Mouse (Mus musculus) cerebellum, adult 2 months (tissue): Measurements from ENCODE around the gene Dapk1. TPM values are rescaled to one million over a fixed set of nuclear protein-coding genes. Genes with fewer than 3 reads are reported as not detected.

Source experiments
- DNase-seq, 2 experiments: peaks; one replicate each; pipeline ENCODE4 v3.0.0; 2021
- H3K27ac ChIP-seq: fragments of 200-500 bp; 2 replicates; pipeline ENCODE4 v1.5.1; 2012; ENCODE audit warnings: low read length, control low read depth, inconsistent platforms; ENCODE audit not compliant: insufficient read depth
- H3K27me3 ChIP-seq: fragments of 200-500 bp; 2 replicates; pipeline ENCODE4 v1.6.1; 2012; ENCODE audit warnings: inconsistent platforms, mild to moderate bottlenecking, low read length, moderate library complexity; ENCODE audit not compliant: control insufficient read depth, insufficient read depth
- H3K4me1 ChIP-seq: fragments of 200-500 bp; 2 replicates; pipeline ENCODE4 v1.6.1; 2011; ENCODE audit warnings: low read length; ENCODE audit not compliant: control insufficient read depth, insufficient read depth
- H3K4me3 ChIP-seq: fragments of 200-500 bp; replicated peaks from 2 replicates; pipeline ENCODE3; 2011; ENCODE audit warnings: mild to moderate bottlenecking, low read depth, low read length, control low read depth; ENCODE audit not compliant: insufficient read depth
- CTCF ChIP-seq: fragments of 200-500 bp; IDR thresholded peaks from 2 replicates; pipeline ENCODE4 v1.5.1; 2011; ENCODE audit warnings: low read depth, mild to moderate bottlenecking, control low read depth, low read length, moderate library complexity, borderline replicate concordance; ENCODE audit not compliant: insufficient read depth
- POLR2A ChIP-seq: fragments of 200-500 bp; IDR thresholded peaks from 2 replicates; pipeline ENCODE4 v1.6.1; 2011; ENCODE audit warnings: low read length, control low read depth, borderline replicate concordance; ENCODE audit not compliant: insufficient read depth
- WGBS: fragments of 180-500 bp; shearing (Covaris S2); methylation state at CpG from one replicate; pipeline ENCODE4 v1.1.7; 2018; 5-methylcytosine and 5-hydroxymethylcytosine counted together
- polyA plus RNA-seq: library from polyadenylated mRNA; depleted of rRNA; stranded (reverse); fragments of >200 nt; gene quantifications from 2 replicates; pipeline ENCODE4 v1.2.3, GENCODE M21; 2012

Gene Dapk1
- polyA plus RNA-seq, 1 experiment, result 12.8 TPM

- WGBS, result 76% methylated on average over 3 of the region's 3 CpGs
- H3K27me3 ChIP-seq, result no peaks in the 10 kb centered on the region; the same call in 1 of the 2 replicates
- TF ChIP-seq POLR2A (no peak), CTCF (no peak)
- H3K27ac ChIP-seq, result no peak overlapping the region
- H3K4me3 ChIP-seq, result no peak overlapping the region
- DNase-seq, result no peak
- H3K4me1 ChIP-seq, result peaks cover 8% of the 10 kb centered on the region
These were observed 53.5 kb downstream of the Dapk1 start for GRCm38 (mm10) chr13:60655246-60655645.

GRCm38 (mm10) chr13:60659600-60659999 is 57.9 kb downstream of the Dapk1 start:
- Histone ChIP-seq H3K4me3 (no peak overlapping the region), H3K27ac (no peak overlapping the region), H3K4me1 (peaks cover under 1% of the 10 kb centered on the region; the same call in 1 of the 2 replicates), H3K27me3 (no peaks in the 10 kb centered on the region; the same call in 1 of the 2 replicates)
- 60% methylated on average over 1 of the region's 1 CpGs for WGBS
- TF ChIP-seq CTCF, result no peak
- no peak for TF ChIP-seq POLR2A
- no peak for DNase-seq

- H3K4me1 ChIP-seq, result no peaks in the 10 kb centered on the region; the same call in 1 of the 2 replicates
- WGBS, result 13% methylated on average over 2 of the region's 2 CpGs
- no peak overlapping the region for H3K4me3 ChIP-seq
- no peak overlapping the region for H3K27ac ChIP-seq
- H3K27me3 ChIP-seq, result no peaks in the 10 kb centered on the region; the same call in 1 of the 2 replicates
- DNase-seq, result peak in 1 of 2 experiments; percentile 28
- no peak for TF ChIP-seq CTCF
- TF ChIP-seq POLR2A, result no peak
These were observed 58.3 kb downstream of the Dapk1 start for GRCm38 (mm10) chr13:60660056-60660455.

GRCm38 (mm10) chr13:60660711-60661261 is 59.0 kb downstream of the Dapk1 start:
- Histone ChIP-seq H3K27me3 (no peaks in the 10 kb centered on the region; the same call in 1 of the 2 replicates), H3K27ac (no peak overlapping the region), H3K4me1 (no peaks in the 10 kb centered on the region; the same call in 1 of the 2 replicates), H3K4me3 (no peak overlapping the region)
- no peak for TF ChIP-seq POLR2A
- no peak for TF ChIP-seq CTCF
- DNase-seq, result no peak
- 45% methylated on average over 9 of the region's 9 CpGs for WGBS

GRCm38 (mm10) chr13:60662493-60663177 is 60.9 kb downstream of the Dapk1 start:
- no peak overlapping the region for H3K4me3 ChIP-seq
- no peak for DNase-seq
- H3K27ac ChIP-seq, result no peak overlapping the region
- no peak for TF ChIP-seq POLR2A
- TF ChIP-seq CTCF, result no peak
- H3K4me1 ChIP-seq, result no peaks in the 10 kb centered on the region; the same call in 1 of the 2 replicates
- WGBS, result 87% methylated on average over 8 of the region's 8 CpGs
- H3K27me3 ChIP-seq, result peaks cover 2% of the 10 kb centered on the region; the same call in 1 of the 2 replicates

GRCm38 (mm10) chr13:60664058-60664457 is 62.3 kb downstream of the Dapk1 start:
- Histone ChIP-seq H3K4me1 (no peaks in the 10 kb centered on the region; the same call in 1 of the 2 replicates), H3K27ac (no peak overlapping the region), H3K27me3 (peaks cover 2% of the 10 kb centered on the region; the same call in 1 of the 2 replicates), H3K4me3 (no peak overlapping the region)
- no peak for DNase-seq
- TF ChIP-seq CTCF (no peak), POLR2A (no peak)
- WGBS, result 80% methylated on average over 3 of the region's 3 CpGs

GRCm38 (mm10) chr13:60664816-60665215 is 63.1 kb downstream of the Dapk1 start:
- Histone ChIP-seq H3K27me3 (peaks cover 2% of the 10 kb centered on the region; the same call in 1 of the 2 replicates), H3K4me1 (no peaks in the 10 kb centered on the region; the same call in 1 of the 2 replicates), H3K4me3 (no peak overlapping the region), H3K27ac (no peak overlapping the region)
- TF ChIP-seq POLR2A (no peak), CTCF (no peak)
- DNase-seq, result no peak
- 94% methylated on average over 10 of the region's 10 CpGs for WGBS

GRCm38 (mm10) chr13:60665402-60665801 is 63.7 kb downstream of the Dapk1 start:
- TF ChIP-seq POLR2A (no peak), CTCF (no peak)
- no peaks in the 10 kb centered on the region; the same call in 1 of the 2 replicates for H3K4me1 ChIP-seq
- 96% methylated on average over 4 of the region's 4 CpGs for WGBS
- peaks cover 2% of the 10 kb centered on the region; the same call in 1 of the 2 replicates for H3K27me3 ChIP-seq
- H3K27ac ChIP-seq, result no peak overlapping the region
- no peak overlapping the region for H3K4me3 ChIP-seq
- no peak for DNase-seq
